Mouse (Mus musculus): ENCODE results near the gene Synj2. TPM values are rescaled to one million over a fixed set of nuclear protein-coding genes. Genes with fewer than 3 reads are reported as not detected.

The Synj2 gene
- total RNA-seq, 2 experiments from 2014 or later: 26.3 to 36.9 TPM

DNA sequence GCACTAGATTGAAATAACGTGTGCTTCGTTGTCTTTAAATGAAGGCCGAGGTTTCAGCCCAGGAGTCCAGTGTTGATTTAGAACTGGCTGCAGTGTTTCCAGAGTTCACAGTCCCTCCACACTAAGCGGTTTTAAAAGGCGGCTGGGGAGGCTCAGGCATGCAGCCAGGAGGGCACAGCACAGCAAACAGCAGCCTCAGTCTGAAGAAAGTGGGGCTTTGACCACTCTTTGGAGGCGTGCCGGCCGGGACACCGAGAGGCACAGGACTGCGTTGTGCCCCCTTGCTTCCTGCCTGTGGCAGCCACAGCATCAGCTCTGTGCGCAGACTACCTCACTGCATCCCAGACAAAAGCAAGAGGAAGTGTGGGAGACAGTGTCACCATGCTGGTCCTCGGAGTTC, 29.5 kb upstream of the Synj2 start:
- Histone ChIP-seq H3K4me3 (no peak overlapping the region), H3K27ac (no peak overlapping the region)
- no peak for DNase-seq
- no peak for TF ChIP-seq CTCF (IDR thresholded peaks at IDR 0.05)
- intact Hi-C loops (cut with DNase I): no loop called here

- Histone ChIP-seq H3K27ac (no peak overlapping the region), H3K4me3 (no peak overlapping the region)
- intact Hi-C loops (cut with DNase I): no loop called here
- DNase-seq: no peak
- TF ChIP-seq CTCF (IDR thresholded peaks at IDR 0.05): no peak
Observed at GRCm38 (mm10) chr17:5912797-5913196, 28.3 kb upstream of the Synj2 start.

DNA sequence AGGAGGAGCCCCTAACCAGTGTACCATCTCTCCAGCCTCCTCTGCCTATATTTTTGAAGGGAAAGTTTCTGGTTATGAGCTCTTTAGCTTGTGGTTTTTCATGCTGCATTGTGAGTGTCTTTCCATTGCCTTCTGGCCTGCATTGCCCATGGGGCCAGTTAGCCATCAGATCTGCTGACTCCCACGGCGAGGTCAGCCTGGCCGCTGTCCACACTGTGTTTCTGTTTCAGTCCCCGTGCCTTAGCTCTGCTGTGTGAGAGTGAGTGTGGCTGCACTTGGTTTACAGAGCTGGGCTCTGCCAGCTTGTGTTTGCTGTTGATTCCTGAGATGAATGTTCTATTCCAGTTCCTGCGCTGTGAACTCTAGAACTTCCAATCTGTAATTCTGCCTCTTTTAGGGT, 26.9 kb upstream of the Synj2 start:
- Histone ChIP-seq H3K27ac (peak overlapping the region; percentile 74), H3K4me3 (no peak overlapping the region)
- peak; percentile 87 for DNase-seq
- TF ChIP-seq CTCF (IDR thresholded peaks at IDR 0.05): no peak
- intact Hi-C loops (cut with DNase I): no loop called here

DNA sequence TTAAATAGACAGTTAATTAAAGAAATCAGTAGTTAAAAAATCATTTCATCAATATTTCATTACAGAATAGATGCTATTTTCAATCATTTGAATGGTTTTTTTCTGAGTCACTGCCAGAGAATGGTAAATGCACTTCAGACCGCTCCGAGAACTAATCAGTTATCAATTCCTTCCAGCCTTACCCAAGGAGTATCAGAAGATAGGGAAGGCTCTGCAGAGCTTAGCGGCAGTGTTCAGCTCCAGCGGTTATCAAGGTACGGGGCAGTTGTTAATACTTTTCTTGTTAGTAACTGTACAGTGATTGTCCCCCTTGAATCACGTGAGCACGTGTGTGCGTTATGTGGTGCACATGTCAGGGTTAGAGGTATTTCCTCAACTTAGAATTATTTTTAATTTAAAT, 19.1 kb upstream of the Synj2 start:
- no peak for TF ChIP-seq CTCF (IDR thresholded peaks at IDR 0.05)
- DNase-seq: no peak
- H3K27ac ChIP-seq: no peak overlapping the region
- no peak overlapping the region for H3K4me3 ChIP-seq
- intact Hi-C loops (cut with DNase I): no loop called here

- Histone ChIP-seq H3K27ac (no peak overlapping the region), H3K4me3 (no peak overlapping the region)
- DNase-seq: no peak
- peak; percentile 59 for TF ChIP-seq CTCF (IDR thresholded peaks at IDR 0.05)
- intact Hi-C loops (cut with DNase I): no loop called here
Observed at GRCm38 (mm10) chr17:5923281-5923680, 17.8 kb upstream of the Synj2 start.

DNA sequence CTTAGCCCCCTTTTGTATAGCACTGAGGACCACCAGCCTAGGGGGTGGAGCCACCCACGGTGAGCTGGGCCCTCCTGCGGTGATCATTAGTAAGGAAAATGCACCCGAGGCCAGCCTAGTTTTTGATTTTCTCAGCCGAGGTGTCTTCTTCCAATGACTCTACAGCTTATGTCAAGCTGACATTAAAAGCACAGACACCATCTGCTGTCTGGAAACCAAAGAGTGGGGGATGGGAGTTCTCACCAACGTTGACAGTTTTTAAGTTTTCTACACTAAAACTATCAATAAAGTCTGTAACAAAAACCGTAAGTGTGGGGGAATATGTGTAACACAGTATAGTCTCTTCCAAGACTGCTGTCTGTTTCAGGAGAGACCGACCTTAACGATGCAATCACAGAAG, 16.8 kb upstream of the Synj2 start:
- intact Hi-C loops (cut with DNase I): no loop called here
- no peak for TF ChIP-seq CTCF (IDR thresholded peaks at IDR 0.05)
- Histone ChIP-seq H3K4me3 (no peak overlapping the region), H3K27ac (no peak overlapping the region)
- DNase-seq: no peak

DNA sequence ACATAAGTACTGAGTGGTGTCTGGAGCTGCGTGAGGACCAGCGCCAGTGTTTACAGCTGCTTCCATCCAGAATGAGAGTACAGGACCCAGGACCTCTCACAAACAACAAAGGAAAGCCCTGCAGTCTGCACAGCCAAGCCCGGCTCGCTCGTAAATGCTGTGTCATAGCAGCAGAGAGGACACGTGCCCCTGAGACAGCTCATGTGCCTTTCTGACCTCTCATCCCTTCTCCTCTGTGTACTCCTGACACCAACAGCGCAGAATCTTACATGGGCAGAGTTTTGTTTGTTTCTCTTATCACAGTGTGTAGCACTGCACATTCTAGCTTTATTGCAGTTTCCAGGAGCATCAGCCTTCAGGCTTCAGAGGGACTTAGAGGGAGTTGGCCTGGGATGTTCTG, 14.4 kb upstream of the Synj2 start:
- intact Hi-C loops (cut with DNase I): no loop called here
- no peak overlapping the region for H3K27ac ChIP-seq
- no peak for TF ChIP-seq CTCF (IDR thresholded peaks at IDR 0.05)
- DNase-seq: no peak
- no peak overlapping the region for H3K4me3 ChIP-seq

- DNase-seq: no peak
- Histone ChIP-seq H3K27ac (no peak overlapping the region), H3K4me3 (no peak overlapping the region)
- no peak for TF ChIP-seq CTCF (IDR thresholded peaks at IDR 0.05)
- intact Hi-C loops (cut with DNase I): no loop called here
Observed at GRCm38 (mm10) chr17:5929031-5929430, 12.0 kb upstream of the Synj2 start.

DNA sequence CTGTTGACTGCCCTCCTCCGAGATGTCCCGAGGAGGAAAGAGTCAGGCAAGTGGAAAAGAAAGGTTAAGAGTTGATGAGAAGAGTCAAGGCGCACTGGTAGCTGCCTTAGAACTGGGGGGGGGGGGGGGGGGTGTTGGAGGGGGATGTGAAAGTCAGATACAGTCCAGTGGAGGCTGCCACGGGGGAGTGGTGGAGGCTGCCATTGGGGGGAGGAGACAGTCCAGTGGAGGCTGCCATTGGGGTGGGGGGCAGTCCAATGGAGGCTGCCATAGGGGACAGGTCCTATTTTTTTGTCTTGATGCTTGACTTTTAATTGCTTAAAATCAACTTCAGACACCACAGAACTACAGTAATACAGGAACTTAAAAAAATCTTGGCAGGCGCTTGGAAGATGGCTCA, 8.9 kb upstream of the Synj2 start:
- no peak for DNase-seq
- Histone ChIP-seq H3K4me3 (no peak overlapping the region), H3K27ac (no peak overlapping the region)
- TF ChIP-seq CTCF (IDR thresholded peaks at IDR 0.05): no peak
- intact Hi-C loops (cut with DNase I): no loop called here

DNA sequence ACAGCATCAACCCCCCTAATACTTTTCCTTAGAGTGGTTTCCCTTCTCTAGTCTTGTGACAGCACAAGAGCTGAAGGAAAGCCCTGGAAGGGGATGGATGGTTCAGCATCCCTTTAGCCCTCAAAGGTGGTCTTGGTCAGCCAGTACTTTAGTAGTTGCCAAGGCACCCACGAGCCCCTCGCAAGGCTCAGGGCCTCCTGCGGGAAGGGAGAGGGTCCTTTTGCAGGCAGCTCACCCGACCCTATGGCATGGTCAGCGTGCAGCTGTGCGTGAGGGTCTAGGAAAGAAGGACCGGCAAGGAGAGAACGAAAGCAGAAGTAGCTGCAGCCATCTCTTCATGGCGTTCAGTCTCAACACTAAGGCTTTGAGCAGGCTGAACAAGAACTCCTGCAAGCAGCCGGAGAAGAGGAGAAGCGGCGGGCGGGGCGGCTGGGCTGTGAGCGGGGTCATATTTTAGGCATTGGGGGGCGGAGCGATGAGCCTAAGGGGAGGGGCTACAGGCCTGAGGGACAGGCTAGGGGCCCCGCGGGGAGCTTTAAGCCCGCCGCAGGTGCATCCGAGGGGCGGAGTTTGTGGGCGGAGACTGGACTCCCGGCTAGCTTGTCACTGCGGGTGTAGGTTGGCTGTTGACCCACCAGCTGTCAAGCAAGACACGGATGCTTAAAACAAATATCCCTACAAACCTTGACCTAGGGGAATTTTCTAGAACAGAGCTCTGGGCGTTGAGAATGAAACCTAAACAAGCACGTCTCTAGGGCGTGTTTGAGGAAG, 6.3 kb upstream of the Synj2 start:
- TF ChIP-seq CTCF (IDR thresholded peaks at IDR 0.05): no peak
- Histone ChIP-seq H3K4me3 (peak overlapping the region; percentile 64), H3K27ac (peak overlapping the region; percentile 63)
- DNase-seq: peak; percentile 92
- intact Hi-C loops (cut with DNase I): no loop called here

GRCm38 (mm10) chr17:5935680-5936079, 5.4 kb upstream of the Synj2 start:
- intact Hi-C loops (cut with DNase I): loop anchor here (1.0 kb wide), 1 partner anchor 61 kb away; no protein-coding TSS in a partner anchor
- Histone ChIP-seq H3K27ac (peak overlapping the region; percentile 63), H3K4me3 (no peak overlapping the region)
- DNase-seq: no peak
- TF ChIP-seq CTCF (IDR thresholded peaks at IDR 0.05): no peak

GRCm38 (mm10) chr17:5936276-5936675, 4.8 kb upstream of the Synj2 start:
- intact Hi-C loops (cut with DNase I): loop anchor here (1.0 kb wide), 1 partner anchor 60 kb away; no protein-coding TSS in a partner anchor
- H3K4me3 ChIP-seq: no peak overlapping the region
- TF ChIP-seq CTCF (IDR thresholded peaks at IDR 0.05): no peak
- no peak for DNase-seq
- H3K27ac ChIP-seq: peak overlapping the region; percentile 51

DNA sequence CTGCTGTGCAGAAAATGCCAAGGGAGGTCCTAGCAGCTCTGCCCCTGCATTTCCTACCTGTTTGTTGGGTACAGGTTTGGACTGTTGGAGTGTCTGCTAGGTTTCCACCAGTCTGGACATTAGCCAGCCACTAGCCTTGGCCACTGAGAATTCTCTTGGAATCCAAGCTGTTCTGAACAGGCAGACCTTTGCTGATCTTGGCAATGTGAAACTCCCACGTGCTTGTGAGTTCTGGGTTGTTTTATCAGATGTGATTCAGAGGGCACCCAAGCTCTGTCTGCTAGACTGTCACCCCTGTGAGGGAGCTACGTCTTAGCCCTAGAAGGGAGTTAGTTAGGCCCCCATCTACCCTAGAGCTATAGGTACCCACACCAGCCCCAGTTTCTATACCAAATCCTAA, 3.6 kb upstream of the Synj2 start:
- H3K4me3 ChIP-seq: no peak overlapping the region
- TF ChIP-seq CTCF (IDR thresholded peaks at IDR 0.05): no peak
- DNase-seq: no peak
- intact Hi-C loops (cut with DNase I): no loop called here
- H3K27ac ChIP-seq: no peak overlapping the region; the same call in 1 of the 2 replicates

- Histone ChIP-seq H3K4me3 (no peak overlapping the region), H3K27ac (no peak overlapping the region)
- intact Hi-C loops (cut with DNase I): loop anchor here (2.0 kb wide), 1 partner anchor 39 kb away; no protein-coding TSS in a partner anchor
- TF ChIP-seq CTCF (IDR thresholded peaks at IDR 0.05): no peak
- no peak for DNase-seq
Observed at GRCm38 (mm10) chr17:5939871-5940270, 1.2 kb upstream of the Synj2 start.

Data from gastrocnemius, adult 2 months (tissue).